Comparison of ENCODE assay signal across 8 mouse cellular contexts in the genomic region with DNA sequence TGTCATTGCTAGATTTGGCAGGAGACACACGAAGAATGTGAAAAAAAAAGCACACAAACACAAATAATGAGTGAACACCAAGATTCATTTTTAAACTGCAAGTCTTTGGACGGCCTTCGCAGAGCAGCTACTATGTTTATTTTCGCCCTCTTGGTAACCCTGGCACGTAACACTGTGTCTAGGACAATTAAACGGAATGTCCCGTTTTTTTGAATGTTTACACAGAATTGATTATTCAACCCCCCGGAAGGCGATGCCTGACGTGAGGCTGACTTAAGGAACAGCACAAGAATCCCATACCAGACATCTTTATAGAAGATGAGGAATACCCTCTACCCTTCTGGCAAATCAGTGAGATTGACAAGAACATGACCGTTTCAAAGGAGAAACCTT. TPM values are rescaled to one million over a fixed set of nuclear protein-coding genes. Genes with fewer than 3 reads are reported as not detected.
DNase-seq lines count a peak whose midpoint lies in the region; ATAC-seq and TF ChIP-seq lines count a peak whose summit lies in the region.

No protein-coding gene starts in this region.

- under 1% methylated on average over 11 of the region's 11 CpGs for WGBS in heart, embryonic 14.5 days
- WGBS in limb, embryonic 14.5 days: under 1% methylated on average over 11 of the region's 11 CpGs
- 0% methylated on average over 11 of the region's 11 CpGs for WGBS in midbrain, embryonic 14.5 days

- no peaks in the 10 kb centered on the region for H3K9me3 ChIP-seq in heart, embryonic 14.5 days (ENCODE audit: control insufficient read depth, low read length)
- H3K9me3 ChIP-seq in limb, embryonic 14.5 days (ENCODE audit: control insufficient read depth, low read length): no peaks in the 10 kb centered on the region
- H3K9me3 ChIP-seq in midbrain, embryonic 14.5 days (ENCODE audit: control insufficient read depth, low read length): no peaks in the 10 kb centered on the region

- DNase-seq in heart, adult 8-10 months (ENCODE audit: low spot score): peak; percentile 21
- no peak for DNase-seq in heart, postnatal 36 days
- DNase-seq in cerebellum, adult 9-11 months: peak; percentile 23
- DNase-seq in limb, embryonic 14.5 days (ENCODE audit: low spot score): no peak
- peak; percentile 64 for DNase-seq in midbrain, embryonic 14.5 days
- no peak for DNase-seq in frontal cortex, adult 2 months (ENCODE audit: extremely low spot score in 1 of 2, low spot score in 1 of 2)

- peak overlapping the region; percentile 59 to 83 for H3K4me3 ChIP-seq in heart, embryonic 14.5 days (ENCODE audit: control insufficient read depth in 1 of 2, insufficient read depth in 1 of 2, low read depth in 1 of 2, low read length in 2 of 2)
- peak overlapping the region; percentile 83 for H3K4me3 ChIP-seq in limb, embryonic 14.5 days (replicated peaks; ENCODE audit: low read length)
- H3K4me3 ChIP-seq in midbrain, embryonic 14.5 days (replicated peaks; ENCODE audit: low read depth, low read length): peak overlapping the region; percentile 73

- no peak for ATAC-seq in heart, embryonic 14.5 days (ENCODE audit: insufficient number of reproducible peaks, insufficient read depth, low FRiP score, low read depth)
- ATAC-seq in limb, embryonic 14.5 days (ENCODE audit: low FRiP score, low read depth): peak; percentile 20; the same call in 1 of the 2 replicates
- ATAC-seq in midbrain, embryonic 14.5 days (ENCODE audit: low FRiP score, low TSS enrichment): peak; percentile 44; the same call in 1 of the 2 replicates
- no peak for ATAC-seq in megakaryocyte progenitor cell, adult 5-6 weeks (replicated peaks; ENCODE audit: poor library complexity)

- no peaks in the 10 kb centered on the region for H3K27me3 ChIP-seq in heart, embryonic 14.5 days (ENCODE audit: control insufficient read depth, insufficient read depth, low read length)
- no peaks in the 10 kb centered on the region for H3K27me3 ChIP-seq in limb, embryonic 14.5 days (ENCODE audit: control insufficient read depth, insufficient read depth, low read length)
- no peaks in the 10 kb centered on the region for H3K27me3 ChIP-seq in midbrain, embryonic 14.5 days (ENCODE audit: control insufficient read depth, insufficient read depth, low read length)

- no peaks in the 10 kb centered on the region for H3K36me3 ChIP-seq in heart, embryonic 14.5 days (ENCODE audit: control insufficient read depth, insufficient read depth, low read length)
- H3K36me3 ChIP-seq in limb, embryonic 14.5 days (ENCODE audit: control insufficient read depth, insufficient read depth, low read length): no peaks in the 10 kb centered on the region
- H3K36me3 ChIP-seq in midbrain, embryonic 14.5 days (ENCODE audit: control insufficient read depth, insufficient read depth, low read length): no peaks in the 10 kb centered on the region

- H3K4me1 ChIP-seq in heart, embryonic 14.5 days (ENCODE audit: control insufficient read depth in 2 of 2, insufficient read depth in 2 of 2, low read length in 2 of 2): peaks cover 0 to 15% of the 10 kb centered on the region in 2 experiments; a peak in 2 of 4 replicates
- H3K4me1 ChIP-seq in limb, embryonic 14.5 days (ENCODE audit: control insufficient read depth, insufficient read depth, low read length): peaks cover 14% of the 10 kb centered on the region
- peaks cover 14% of the 10 kb centered on the region for H3K4me1 ChIP-seq in midbrain, embryonic 14.5 days (ENCODE audit: control insufficient read depth, insufficient read depth, low read length)

- no peak for TF ChIP-seq POLR2A in limb, embryonic 14.5 days (IDR thresholded peaks at IDR 0.05; ENCODE audit: borderline replicate concordance, extremely low read depth, insufficient read depth, insufficient read length)

- peak overlapping the region; percentile 89 for H3K27ac ChIP-seq in heart, embryonic 14.5 days (replicated peaks in 1 of 2; ENCODE audit: control insufficient read depth in 1 of 2, insufficient read depth in 1 of 2, low read depth in 2 of 2, low read length in 2 of 2)
- peak overlapping the region; percentile 80 for H3K27ac ChIP-seq in limb, embryonic 14.5 days (replicated peaks; ENCODE audit: low read depth, low read length)
- H3K27ac ChIP-seq in midbrain, embryonic 14.5 days (replicated peaks; ENCODE audit: low read depth, low read length): peak overlapping the region; percentile 82

- intact Hi-C loops in heart, postnatal 36 days (cut with DNase I): loop anchor here (5.0 kb wide), 1 partner anchor 321 kb away; a partner anchor contains a TSS

- H3K9ac ChIP-seq in heart, embryonic 14.5 days (ENCODE audit: low read length): peak overlapping the region; percentile 92
- H3K9ac ChIP-seq in limb, embryonic 14.5 days (ENCODE audit: low read depth, low read length, severe bottlenecking): peak overlapping the region; percentile 92
- H3K9ac ChIP-seq in midbrain, embryonic 14.5 days (replicated peaks; ENCODE audit: low read length): peak overlapping the region; percentile 80

- H3K4me2 ChIP-seq in heart, embryonic 14.5 days (ENCODE audit: low read length): peak overlapping the region; percentile 86
- peak overlapping the region; percentile 96 for H3K4me2 ChIP-seq in limb, embryonic 14.5 days (replicated peaks; ENCODE audit: low read depth, low read length, severe bottlenecking)
- H3K4me2 ChIP-seq in midbrain, embryonic 14.5 days (ENCODE audit: low read length): peak overlapping the region; percentile 93

RNA-seq across cellular contexts. Expression of a gene that starts 0.5 kb away (rescaled TPM):
- total RNA-seq in heart, adult 8-10 months (2022): under 1 TPM in 2 of 4 experiments, not detected in 2; 0.11 to 0.31 TPM
- total RNA-seq in heart, postnatal 36 days (2021): not detected
- polyA plus RNA-seq in heart, embryonic 14.5 days (2014; fragmentation: Nextera tagmentation; extraction: Ambion mirVana): 9.6 and 11.0 TPM in 2 replicates
- 4.9 and 6.4 TPM in 2 replicates for polyA plus RNA-seq in limb, embryonic 14.5 days (2012; rRNA removed)
- 8.3 and 10.6 TPM in 2 replicates for polyA plus RNA-seq in limb, embryonic 14.5 days (2014; fragmentation: Nextera tagmentation; extraction: Ambion mirVana)
- polyA plus RNA-seq in midbrain, embryonic 14.5 days (2014; fragmentation: Nextera tagmentation; extraction: Ambion mirVana): 5.4 and 6.5 TPM in 2 replicates
- polyA plus RNA-seq in frontal cortex, adult 2 months (2012; rRNA removed): 0.20 and 0.34 TPM in 2 replicates
- 5.1 and 5.4 TPM in 2 replicates for total RNA-seq in megakaryocyte progenitor cell, adult 5-6 weeks (2015)
- total RNA-seq in megakaryocyte progenitor cell, adult 5-6 weeks (2017): 7.5 and 10.2 TPM in 2 replicates

RNA-seq across cellular contexts. Expression of a gene that starts 0.6 kb away (rescaled TPM):
- total RNA-seq in heart, adult 8-10 months (2022): 10 to 100 TPM in 1 of 4 experiments, 1 to 10 TPM in 3; 7.5 to 11.1 (median 9.2) TPM
- 10 to 100 TPM in 1 of 2 experiments, 1 to 10 TPM in 1; 8.6 to 10.1 TPM for total RNA-seq in heart, postnatal 36 days (2021)
- 25.5 and 30.5 TPM in 2 replicates for polyA plus RNA-seq in heart, embryonic 14.5 days (2014; fragmentation: Nextera tagmentation; extraction: Ambion mirVana)
- polyA plus RNA-seq in limb, embryonic 14.5 days (2012; rRNA removed): 42.1 and 49.4 TPM in 2 replicates
- polyA plus RNA-seq in limb, embryonic 14.5 days (2014; fragmentation: Nextera tagmentation; extraction: Ambion mirVana): 47.8 and 52.7 TPM in 2 replicates
- 47.7 and 62.1 TPM in 2 replicates for polyA plus RNA-seq in midbrain, embryonic 14.5 days (2014; fragmentation: Nextera tagmentation; extraction: Ambion mirVana)
- 23.5 and 26.7 TPM in 2 replicates for polyA plus RNA-seq in frontal cortex, adult 2 months (2012; rRNA removed)
- 33.1 and 37.8 TPM in 2 replicates for total RNA-seq in megakaryocyte progenitor cell, adult 5-6 weeks (2015)
- 13.1 and 21.4 TPM in 2 replicates for total RNA-seq in megakaryocyte progenitor cell, adult 5-6 weeks (2017)

Comparison
In these comparisons a context has a peak if more than half of its experiments do, and no peak if none do; other contexts are left out.
1. DNase-seq: peak in heart, adult 8-10 months (single experiment), cerebellum, adult 9-11 months (single experiment) and midbrain, embryonic 14.5 days (single experiment); none in heart, postnatal 36 days (0 of 2), limb, embryonic 14.5 days (single experiment) and frontal cortex, adult 2 months (0 of 2).
2. ATAC-seq: peak in limb, embryonic 14.5 days (single experiment) and midbrain, embryonic 14.5 days (single experiment); none in heart, embryonic 14.5 days (single experiment) and megakaryocyte progenitor cell, adult 5-6 weeks (single experiment).
3. Peak in every context shown above with its lines, with median percentiles within 50 percentile points of each other: H3K27ac ChIP-seq, H3K4me2 ChIP-seq, H3K4me3 ChIP-seq and H3K9ac ChIP-seq.